Mouse (Mus musculus): ENCODE results near the gene Bicdl2.

GRCm38 (mm10) chr17:23630195-23631020 lies 29.9 kb upstream of the Bicdl2 start:
- peak; percentile 93 for TF ChIP-seq CTCF (IDR thresholded peaks at IDR 0.05)
- TF ChIP-seq POLR2A (IDR thresholded peaks at IDR 0.05; ENCODE audit: insufficient read depth, low read depth, low read length), result no peak
